Mouse (Mus musculus) left cerebral cortex, postnatal 25 days (tissue): ENCODE data around the gene Irf2bp2. TPM values are rescaled to one million over a fixed set of nuclear protein-coding genes. Genes with fewer than 3 reads are reported as not detected.
"Not testable (repeated sequence)": the region's sequence is repeated elsewhere in the genome, so short reads cannot be mapped to it uniquely, and the experiment has no call there.

ENCODE experiments used
- DNase-seq, 2 experiments: peaks; one replicate each; pipeline ENCODE4 v3.0.0; 2022; ENCODE audit warnings: low spot score in 2 of 2, mixed read lengths in 1 of 2
- intact Hi-C: fragments of 180-260 bp; cut with DNase I; formaldehyde crosslinking; loops from one replicate; pipeline ENCODE4 v1.15.1; 2025
- total RNA-seq, 2 experiments: library from RNA; stranded (reverse); gene quantifications; 2 replicates each; pipeline ENCODE4 v1.2.3; 2021

Gene Irf2bp2
- total RNA-seq, 2 experiments from 2014 or later = 55.5 to 62.7 TPM

GRCm38 (mm10) chr8:126609556-126610263 lies 15.9 kb upstream of the Irf2bp2 start:
- DNase-seq = no peak
- intact Hi-C loops = no loop called here

- intact Hi-C loops = no loop called here
- DNase-seq = no peak
These were observed 9.6 kb upstream of the Irf2bp2 start for GRCm38 (mm10) chr8:126603241-126603947.

- no peak for DNase-seq
- intact Hi-C loops = no loop called here
These were observed 8.9 kb upstream of the Irf2bp2 start for GRCm38 (mm10) chr8:126602641-126603040.

- DNase-seq = no peak
- intact Hi-C loops = no loop called here
These were observed 7.5 kb upstream of the Irf2bp2 start for GRCm38 (mm10) chr8:126601325-126601724.

GRCm38 (mm10) chr8:126600816-126601243 lies 7.0 kb upstream of the Irf2bp2 start:
- DNase-seq = no peak
- intact Hi-C loops = no loop called here

GRCm38 (mm10) chr8:126600388-126600787 lies 6.6 kb upstream of the Irf2bp2 start:
- DNase-seq, intact Hi-C loops: not testable (repeated sequence)

GRCm38 (mm10) chr8:126599297-126599696 lies 5.5 kb upstream of the Irf2bp2 start:
- intact Hi-C loops = no loop called here
- DNase-seq = no peak

- peak in 1 of 2 experiments; percentile 41 for DNase-seq
- intact Hi-C loops = no loop called here
These were observed 4.4 kb upstream of the Irf2bp2 start for GRCm38 (mm10) chr8:126598218-126598617.

GRCm38 (mm10) chr8:126596721-126597120 lies 2.9 kb upstream of the Irf2bp2 start:
- intact Hi-C loops = no loop called here
- DNase-seq = no peak

- DNase-seq = peak; percentile 86 to 94
- intact Hi-C loops = no loop called here
These were observed 2.4 kb upstream of the Irf2bp2 start for GRCm38 (mm10) chr8:126596097-126596634.

GRCm38 (mm10) chr8:126595204-126596061 lies 1.6 kb upstream of the Irf2bp2 start:
- intact Hi-C loops = loop anchor here (2.0 kb wide), 2 partner anchors 79 to 163 kb away; no protein-coding TSS in a partner anchor
- DNase-seq = peak; percentile 64 to 71

GRCm38 (mm10) chr8:126594481-126595000 lies 755 bp upstream of the Irf2bp2 start:
- intact Hi-C loops = loop anchor here (1.0 to 2.0 kb wide), 7 partner anchors 72 to 245 kb away; no protein-coding TSS in a partner anchor
- peak; percentile 100 for DNase-seq

- intact Hi-C loops = loop anchor here (1.0 kb wide), 1 partner anchor 329 kb away; no protein-coding TSS in a partner anchor
- DNase-seq = peak in 1 of 2 experiments; percentile 62
These were observed 815 bp downstream of the Irf2bp2 start for GRCm38 (mm10) chr8:126592771-126593571.

GRCm38 (mm10) chr8:126592381-126592770 lies 1.4 kb downstream of the Irf2bp2 start:
- intact Hi-C loops = no loop called here
- peak in 1 of 2 experiments; percentile 32 for DNase-seq

GRCm38 (mm10) chr8:126591821-126592268 lies 1.9 kb downstream of the Irf2bp2 start:
- DNase-seq = peak in 1 of 2 experiments; percentile 60
- intact Hi-C loops = no loop called here

- DNase-seq = peak; percentile 43 to 44
- intact Hi-C loops = no loop called here
These were observed 2.5 kb downstream of the Irf2bp2 start for GRCm38 (mm10) chr8:126591141-126591820.

- intact Hi-C loops = no loop called here
- DNase-seq = no peak
These were observed 3.2 kb downstream of the Irf2bp2 start for GRCm38 (mm10) chr8:126590599-126590998.

- intact Hi-C loops = no loop called here
- DNase-seq = peak; percentile 55 to 60
These were observed 3.7 kb downstream of the Irf2bp2 start for GRCm38 (mm10) chr8:126590024-126590529.
